Mouse (Mus musculus) neural tube, embryonic 11.5 days (tissue): ENCODE data around the gene Lax1. TPM values are rescaled to one million over a fixed set of nuclear protein-coding genes. Genes with fewer than 3 reads are reported as not detected.

Experiments used
- ATAC-seq: fragments of 200-750 bp; cut with Nextera tagmentation; 2 replicates; pipeline ENCODE4 v1.8.0; 2017; ENCODE audit warnings: moderate number of reproducible peaks, mild to moderate bottlenecking, moderate TSS enrichment, moderate library complexity; ENCODE audit not compliant: insufficient read depth, low FRiP score, low TSS enrichment
- DNase-seq: peaks from one replicate; pipeline ENCODE4 v3.0.0-alpha.2; 2015; ENCODE audit warnings: low spot score
- H3K27ac ChIP-seq: fragments of 300-500 bp; sonication (generic); 2 replicates; pipeline ENCODE4 v1.5.1; 2014; ENCODE audit warnings: low read depth, mild to moderate bottlenecking, low read length
- H3K27me3 ChIP-seq: fragments of 300-500 bp; sonication (generic); 2 replicates; pipeline ENCODE4 v1.6.1; 2014; ENCODE audit warnings: mild to moderate bottlenecking, low read length, mixed read lengths; ENCODE audit not compliant: control insufficient read depth, insufficient read depth
- H3K36me3 ChIP-seq: fragments of 300-500 bp; sonication (generic); 2 replicates; pipeline ENCODE4 v1.6.1; 2014; ENCODE audit warnings: mild to moderate bottlenecking, low read length, moderate library complexity, mixed read lengths; ENCODE audit not compliant: control insufficient read depth, insufficient read depth
- H3K4me1 ChIP-seq: fragments of 300-500 bp; sonication (generic); 2 replicates; pipeline ENCODE4 v1.6.1; 2014; ENCODE audit warnings: low read length, mixed read lengths; ENCODE audit not compliant: control insufficient read depth, insufficient read depth
- H3K4me2 ChIP-seq: fragments of 300-500 bp; sonication (generic); 2 replicates; pipeline ENCODE4 v1.6.1; 2014; ENCODE audit warnings: low read depth, mild to moderate bottlenecking, moderate library complexity
- H3K4me3 ChIP-seq: fragments of 300-500 bp; sonication (generic); 2 replicates; pipeline ENCODE4 v1.5.1; 2014; ENCODE audit warnings: low read depth, low read length
- H3K9ac ChIP-seq: fragments of 300-500 bp; sonication (generic); 2 replicates; pipeline ENCODE4 v1.6.1; 2014; ENCODE audit warnings: mild to moderate bottlenecking, low read length
- H3K9me3 ChIP-seq: fragments of 300-500 bp; sonication (generic); 2 replicates; pipeline ENCODE4 v1.6.1; 2016; ENCODE audit warnings: low read length; ENCODE audit not compliant: control insufficient read depth
- WGBS: fragments of 180-500 bp; shearing (Covaris S2); extraction: QIAGEN DNeasy Blood & Tissue Kit; methylation state at CpG from one replicate; pipeline ENCODE4 v1.1.7; 2014; 5-methylcytosine and 5-hydroxymethylcytosine counted together
- microRNA-seq: library from miRNA; unstranded; fragments of <30 nt; microRNA quantifications from one replicate; pipeline ENCODE4, GENCODE M21; 2016
- polyA plus RNA-seq: library from polyadenylated mRNA; unstranded; fragments of >200 nt; fragmentation: Nextera tagmentation; extraction: Ambion mirVana; gene quantifications from 2 replicates; pipeline ENCODE4 v1.2.1, GENCODE M21; 2014

The Lax1 gene
- polyA plus RNA-seq, 1 experiment from 2014 or later, result 0.29 TPM

- Histone ChIP-seq H3K4me1 (no peaks in the 10 kb centered on the region), H3K9ac (no peak overlapping the region), H3K4me3 (no peak overlapping the region), H3K27me3 (no peaks in the 10 kb centered on the region), H3K27ac (no peak overlapping the region), H3K4me2 (no peak overlapping the region), H3K36me3 (peaks cover 23% of the 10 kb centered on the region), H3K9me3 (no peaks in the 10 kb centered on the region)
- 94% methylated on average over 6 of the region's 6 CpGs for WGBS
- ATAC-seq (no peak), DNase-seq (no peak)
Observed at GRCm38 (mm10) chr1:133638517-133638916, 51.4 kb downstream of the Lax1 start.

GRCm38 (mm10) chr1:133632168-133632567 lies 57.7 kb downstream of the Lax1 start:
- peaks cover 18% of the 10 kb centered on the region for H3K36me3 ChIP-seq
- H3K4me2 ChIP-seq, result no peak overlapping the region
- no peak overlapping the region for H3K9ac ChIP-seq
- no peak for DNase-seq
- WGBS, result 92% methylated on average over 2 of the region's 2 CpGs
- no peaks in the 10 kb centered on the region for H3K4me1 ChIP-seq
- H3K27me3 ChIP-seq, result no peaks in the 10 kb centered on the region
- no peaks in the 10 kb centered on the region for H3K9me3 ChIP-seq
- no peak for ATAC-seq
- H3K4me3 ChIP-seq, result no peak overlapping the region
- H3K27ac ChIP-seq, result no peak overlapping the region

Small RNAs within 50 kb of the gene (microRNA-seq; reads per million reads assigned to microRNA genes)
- not detected for gene Mir6903

Other genes with a start within 250 kb of the Lax1 start
- 788 and 794 TPM in 2 replicates for gene Snrpe, start 79.8 kb downstream of the Lax1 start, polyA plus RNA-seq
- gene Zbed6, start 29.2 kb downstream of the Lax1 start, polyA plus RNA-seq, result not detected in 2 replicates
- 6.8 and 6.9 TPM in 2 replicates for gene Gm38394, start 28.8 kb downstream of the Lax1 start, polyA plus RNA-seq
- 9.6 and 10.3 TPM in 2 replicates for gene Atp2b4, start 110.9 kb upstream of the Lax1 start, polyA plus RNA-seq
- 1.5 and 2.5 TPM in 2 replicates for gene Optc, start 217.9 kb upstream of the Lax1 start, polyA plus RNA-seq
- gene Prelp, start 231.3 kb upstream of the Lax1 start, polyA plus RNA-seq, result 2.5 and 3.1 TPM in 2 replicates